Mouse (Mus musculus): ENCODE results near the gene Erbb4.

The Erbb4 gene

DNA sequence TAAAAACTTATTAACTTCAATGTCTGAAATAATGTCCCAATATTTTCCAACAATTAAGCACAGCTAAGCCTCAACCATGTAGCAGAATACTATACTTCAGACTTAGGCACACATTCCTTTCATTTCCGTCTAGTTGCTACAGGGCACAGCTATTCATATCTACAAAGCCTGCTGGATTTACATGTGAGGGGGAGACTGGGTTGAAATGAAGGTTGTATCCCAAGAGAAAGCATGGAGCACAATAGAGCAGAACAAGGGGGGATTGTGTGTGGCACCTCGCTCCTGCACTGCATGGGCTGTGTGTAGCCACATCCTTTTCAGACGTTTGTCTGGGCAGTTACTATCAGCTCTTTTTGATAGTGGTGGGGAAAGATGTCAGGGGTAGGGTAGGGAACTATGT is 83.0 kb downstream of the Erbb4 start:
- no peak for DNase-seq (ENCODE audit: low spot score)

DNA sequence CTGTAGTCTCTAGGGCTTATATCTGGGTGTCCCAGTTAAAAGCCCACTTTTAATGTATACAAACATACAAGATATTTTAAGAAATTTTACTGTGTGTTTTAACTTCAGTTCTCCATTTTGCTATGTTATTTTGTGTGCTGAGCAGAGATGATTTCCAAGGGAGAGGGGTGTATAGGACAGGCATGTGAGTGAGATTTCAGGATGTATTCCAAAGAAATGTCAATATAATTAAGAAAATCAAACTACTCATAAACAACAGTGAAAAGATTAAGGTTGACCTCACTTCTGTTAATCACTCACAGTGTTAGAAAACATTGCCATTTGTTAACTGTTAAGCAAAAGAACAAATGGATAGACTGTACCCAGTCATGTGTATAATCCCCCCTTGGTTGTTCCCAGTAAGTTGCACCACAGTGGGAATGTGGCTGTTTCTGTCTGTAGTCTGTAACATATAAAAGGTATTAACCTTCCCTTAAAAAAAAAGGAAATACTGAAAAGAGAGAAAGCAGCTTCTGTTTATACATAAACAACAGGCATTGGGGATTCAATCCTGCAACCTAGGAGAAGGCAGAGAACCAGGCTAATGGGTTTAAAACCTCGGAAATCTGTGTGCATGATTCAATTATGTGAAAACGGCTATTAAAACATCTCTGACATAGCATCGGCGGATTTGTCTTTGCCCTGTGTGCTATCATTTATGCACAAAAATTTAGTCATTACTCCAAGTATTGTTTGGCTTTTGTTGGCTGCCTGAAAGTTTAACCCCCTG is 84.5 kb downstream of the Erbb4 start:
- no peak for DNase-seq (ENCODE audit: low spot score)

DNA sequence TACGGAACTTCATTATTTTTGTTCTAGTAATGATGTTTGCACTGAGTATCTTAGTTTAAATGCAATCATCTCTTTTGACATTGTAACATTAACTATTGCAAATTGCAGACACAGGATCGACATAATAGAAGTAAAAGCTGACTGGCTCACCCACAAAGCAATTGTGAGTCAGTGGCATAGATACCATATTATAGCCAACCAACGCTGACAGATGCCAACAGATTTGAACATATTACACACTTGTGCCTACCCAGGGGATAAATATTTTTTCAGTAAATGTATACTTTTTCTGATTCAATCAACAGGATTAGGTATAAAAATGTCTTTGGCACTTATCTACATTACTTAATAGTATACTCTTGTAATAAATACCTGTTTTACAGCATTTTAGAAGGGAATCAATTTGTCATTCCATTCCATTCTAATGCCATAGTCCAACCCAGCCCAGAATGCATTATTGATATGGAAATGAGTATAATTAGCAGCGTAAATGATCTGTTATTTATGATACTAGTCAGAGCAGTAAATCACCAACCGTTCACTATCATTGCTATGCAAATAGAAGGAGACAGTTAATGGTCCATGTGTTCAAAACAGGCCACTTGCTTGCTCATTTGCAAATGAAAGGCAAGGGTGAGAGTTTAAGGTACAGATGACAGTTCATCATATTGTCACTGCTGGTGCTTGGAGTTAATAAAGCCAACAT is 97.9 kb downstream of the Erbb4 start:
- no peak for DNase-seq (ENCODE audit: low spot score)

DNA sequence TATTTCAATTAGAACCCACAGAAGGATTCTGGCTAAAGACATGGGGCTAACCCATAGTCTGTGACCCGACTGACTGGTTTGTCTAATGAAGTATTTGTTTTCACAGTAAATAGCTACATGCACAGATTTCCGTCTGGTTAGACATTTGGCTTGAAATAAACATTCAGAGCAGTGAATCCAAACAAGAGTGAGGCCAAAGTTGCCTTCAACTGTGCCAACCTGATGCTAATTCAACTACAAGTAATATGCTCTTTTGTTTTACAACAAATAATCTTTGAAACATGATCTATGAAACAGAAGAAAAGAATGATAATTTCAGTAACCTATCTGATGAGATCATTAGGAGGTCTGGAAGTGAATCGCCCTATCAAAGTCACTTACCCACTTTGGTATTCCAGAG is 106.5 kb downstream of the Erbb4 start:
- DNase-seq (ENCODE audit: low spot score), result no peak

DNA sequence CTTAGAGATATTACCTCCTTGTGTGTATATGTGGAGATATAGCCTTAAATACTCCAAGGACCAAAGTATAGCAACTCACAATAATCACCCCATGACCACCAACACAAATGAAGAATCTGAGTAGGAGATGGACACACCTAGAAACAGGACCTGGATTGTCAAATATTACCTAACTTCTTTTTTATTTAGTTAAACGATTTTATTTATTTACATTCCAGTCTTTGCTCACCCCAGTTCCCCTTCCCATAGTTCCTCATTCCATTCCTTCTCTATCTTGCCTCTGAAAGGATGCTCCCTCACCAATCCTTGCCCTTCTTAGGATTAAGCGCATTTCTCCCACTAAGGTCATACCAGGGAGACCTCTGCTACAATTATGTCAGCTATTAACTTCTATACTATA is 128.6 kb downstream of the Erbb4 start:
- DNase-seq (ENCODE audit: low spot score), result no peak

DNA sequence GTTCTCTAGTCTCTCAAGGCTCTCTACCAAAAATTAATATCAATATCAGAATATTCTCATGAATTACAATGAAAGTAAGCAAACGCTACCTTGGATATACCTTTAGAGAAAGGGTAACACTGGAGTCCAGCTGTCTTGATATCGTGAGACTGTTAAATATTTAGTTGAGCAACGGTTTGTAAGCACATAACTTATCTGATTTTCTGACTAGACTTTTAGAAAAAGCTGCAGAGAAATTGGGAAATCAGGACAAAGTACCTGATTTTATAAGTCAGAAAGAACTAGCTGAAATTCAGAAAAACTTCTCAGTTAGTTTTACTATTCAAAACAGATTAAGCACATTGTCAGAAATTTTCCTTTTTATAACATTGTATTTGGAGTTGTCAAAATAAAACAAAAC is 129.3 kb downstream of the Erbb4 start:
- DNase-seq (ENCODE audit: low spot score), result no peak

DNA sequence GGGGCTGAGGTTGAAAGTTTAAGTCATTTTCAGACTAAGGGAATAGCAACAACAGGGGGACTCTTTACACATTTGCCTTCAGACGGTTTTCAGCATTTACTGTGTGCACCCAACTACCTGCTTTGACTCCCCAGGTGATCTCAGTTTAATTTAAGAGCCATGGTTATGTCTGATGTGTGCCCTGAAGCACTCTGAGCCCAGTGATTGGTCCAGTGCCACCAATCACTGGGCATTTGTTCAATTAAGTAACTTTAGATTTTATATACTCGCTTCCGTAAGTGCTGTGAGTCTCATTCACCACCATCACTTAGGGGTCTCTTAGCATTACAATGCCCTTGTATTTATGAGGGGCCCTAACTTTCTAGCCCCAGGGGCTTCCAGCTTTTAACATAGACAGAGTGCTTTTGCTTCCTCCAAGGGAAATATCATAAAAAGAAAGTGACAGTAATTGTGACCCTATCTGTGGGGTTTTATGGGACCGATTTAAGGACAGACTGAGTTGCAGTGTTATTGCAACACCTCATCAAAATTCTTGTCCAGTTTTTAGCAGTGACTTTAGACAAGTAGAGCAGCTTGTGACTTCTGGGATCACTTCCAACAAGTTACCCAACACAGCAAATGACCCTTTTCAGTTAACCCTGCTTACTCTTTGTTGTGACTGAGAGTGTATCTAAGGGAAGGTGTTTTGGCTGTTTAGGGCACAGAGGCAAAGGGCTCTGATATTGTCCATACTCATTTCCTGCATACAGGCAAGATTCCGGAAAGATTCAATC is 134.3 kb downstream of the Erbb4 start:
- no peak for DNase-seq (ENCODE audit: low spot score)

DNA sequence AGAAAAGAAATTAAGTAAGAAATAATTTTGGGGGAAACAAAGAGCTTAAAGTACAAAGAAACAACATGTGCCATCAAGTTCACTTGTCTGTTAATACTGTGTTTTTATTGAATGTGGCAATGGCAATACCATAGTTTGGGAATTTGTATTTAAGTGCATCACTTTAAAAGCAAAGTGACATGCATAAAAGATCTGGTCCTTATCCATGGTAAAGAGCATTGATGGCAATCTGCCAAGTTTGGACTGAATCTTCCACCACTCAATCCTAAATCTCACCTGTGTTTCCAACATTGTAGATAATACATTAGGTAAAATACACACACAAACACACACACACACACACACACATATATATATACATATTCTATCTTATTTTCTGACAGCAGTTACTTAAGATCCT is 143.7 kb downstream of the Erbb4 start:
- DNase-seq (ENCODE audit: low spot score), result no peak

DNA sequence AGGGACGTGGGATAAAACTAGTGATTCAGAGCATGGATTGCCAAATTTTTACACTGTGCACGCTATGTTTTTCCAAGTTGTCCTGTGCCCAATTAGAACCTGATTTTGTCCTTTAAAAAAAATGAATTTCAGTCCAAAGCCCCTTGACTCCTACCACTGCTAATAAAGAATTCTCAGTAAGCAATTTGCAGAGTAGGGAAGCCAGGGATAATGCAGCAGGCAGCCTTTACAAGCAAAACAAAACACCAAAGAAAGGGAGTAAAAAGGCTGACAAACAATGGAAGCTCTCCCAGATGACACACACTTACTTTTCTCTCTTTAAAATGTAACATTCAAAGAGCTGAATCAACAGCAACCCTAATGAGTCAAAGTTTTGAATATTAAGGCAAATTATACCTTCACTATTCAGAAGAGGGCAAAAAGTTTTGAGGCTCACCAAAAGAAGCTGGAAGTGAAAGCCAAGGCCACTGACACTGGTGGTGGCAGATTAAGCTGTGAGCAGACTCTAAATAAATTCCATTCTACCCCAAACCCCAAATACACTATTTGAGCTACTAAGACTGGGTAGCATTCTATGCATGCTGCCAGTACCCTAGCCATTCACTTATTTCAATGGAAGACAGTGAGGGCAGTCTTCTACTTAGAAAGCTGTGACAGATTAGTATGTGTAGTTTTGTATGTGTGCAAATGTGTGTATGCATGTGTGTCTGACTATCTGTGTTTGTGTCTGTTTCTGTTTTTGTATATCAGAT is 146.3 kb downstream of the Erbb4 start:
- no peak for DNase-seq (ENCODE audit: low spot score)

DNA sequence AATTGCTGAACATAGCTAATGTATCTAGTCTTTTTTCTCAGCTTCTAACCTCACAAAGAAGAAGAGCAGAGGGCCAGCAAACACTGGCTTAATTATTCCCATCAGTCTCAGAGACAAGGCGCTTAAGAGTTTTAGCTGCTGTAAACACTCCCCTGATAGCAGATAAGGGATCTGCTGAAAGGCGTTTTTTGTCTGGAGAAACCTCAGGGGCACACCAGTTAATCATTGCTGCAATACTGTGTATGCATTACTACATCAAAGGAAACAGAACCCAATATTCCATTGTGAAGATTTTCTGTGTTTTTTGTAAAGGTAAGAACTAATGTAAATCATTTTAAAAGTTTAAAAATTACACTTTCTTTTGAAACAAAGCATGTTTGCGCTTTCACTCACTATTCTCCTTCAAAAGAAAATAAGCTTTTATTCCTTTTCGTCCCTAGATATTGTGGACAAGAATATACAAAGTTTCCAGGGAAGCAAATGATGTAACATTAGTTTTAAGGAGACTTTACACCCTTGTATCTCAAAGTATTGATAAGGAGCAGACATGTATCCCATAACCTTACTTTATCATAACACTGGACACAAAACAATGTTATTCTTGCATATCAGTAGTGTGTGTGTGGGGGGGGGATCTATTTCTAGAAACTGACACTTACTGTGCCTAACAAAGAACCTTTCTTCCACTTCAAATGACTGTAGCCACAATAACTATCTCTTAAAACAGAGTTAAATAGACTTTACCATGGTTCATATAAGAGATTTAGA is 150.9 kb downstream of the Erbb4 start:
- no peak for DNase-seq (ENCODE audit: low spot score)

DNA sequence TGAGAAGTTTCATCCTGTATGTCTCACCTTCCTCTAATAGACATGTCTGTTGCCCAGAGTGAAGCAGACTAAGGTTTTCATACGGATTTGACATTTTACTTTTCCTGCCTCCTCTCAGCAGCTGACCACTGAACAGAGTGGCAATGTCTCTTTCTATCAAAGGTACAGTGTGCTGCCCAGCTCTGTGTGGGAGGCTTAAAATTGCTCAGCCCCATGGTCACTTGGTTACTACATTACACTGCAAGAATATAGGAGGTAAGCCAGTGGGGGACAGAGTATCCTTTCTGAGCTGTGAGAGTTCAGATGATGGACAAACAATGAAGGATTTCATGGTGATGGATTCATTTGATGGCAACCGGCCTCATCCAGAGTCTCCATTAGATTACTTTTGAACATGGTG is 152.4 kb downstream of the Erbb4 start:
- DNase-seq (ENCODE audit: low spot score), result peak; percentile 44

DNA sequence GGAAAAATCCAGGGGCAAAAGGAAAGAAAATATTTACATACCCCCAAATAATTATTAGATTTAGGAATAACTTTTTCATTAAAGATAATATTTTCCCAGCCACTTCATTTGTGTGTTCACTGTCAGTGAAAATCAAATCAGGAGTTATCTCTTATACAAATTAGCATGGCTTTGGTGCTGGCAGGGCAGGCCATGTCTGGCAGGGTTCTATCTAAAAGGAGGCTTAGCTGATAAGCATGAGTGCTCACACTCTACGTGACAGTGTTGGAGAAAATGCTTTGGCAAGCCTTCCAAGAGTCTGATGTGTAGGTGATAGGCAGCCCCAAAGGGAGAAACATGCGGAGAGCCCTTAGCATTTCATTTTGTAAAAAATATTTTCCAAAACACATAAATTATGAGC is 164.7 kb downstream of the Erbb4 start:
- no peak for DNase-seq (ENCODE audit: low spot score)

DNA sequence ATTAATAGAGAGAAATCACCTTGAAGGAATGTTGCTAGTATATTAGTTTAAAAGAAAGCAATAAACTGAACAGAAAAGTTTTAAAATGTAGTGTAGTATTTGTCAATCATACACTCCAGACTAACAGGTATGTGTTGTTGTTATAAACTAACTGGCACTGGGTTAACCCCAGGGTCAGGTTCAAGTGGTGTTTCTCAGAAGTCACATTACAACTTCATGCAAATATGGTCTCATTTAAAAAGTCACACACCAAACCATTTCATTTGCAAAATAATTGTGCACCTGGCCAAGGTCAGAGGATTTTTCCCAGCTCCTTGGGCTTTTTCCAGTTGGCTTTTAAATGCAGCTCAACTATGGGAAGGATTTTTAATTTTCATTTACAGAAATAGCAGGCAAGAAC is 173.1 kb downstream of the Erbb4 start:
- DNase-seq (ENCODE audit: low spot score), result no peak

DNA sequence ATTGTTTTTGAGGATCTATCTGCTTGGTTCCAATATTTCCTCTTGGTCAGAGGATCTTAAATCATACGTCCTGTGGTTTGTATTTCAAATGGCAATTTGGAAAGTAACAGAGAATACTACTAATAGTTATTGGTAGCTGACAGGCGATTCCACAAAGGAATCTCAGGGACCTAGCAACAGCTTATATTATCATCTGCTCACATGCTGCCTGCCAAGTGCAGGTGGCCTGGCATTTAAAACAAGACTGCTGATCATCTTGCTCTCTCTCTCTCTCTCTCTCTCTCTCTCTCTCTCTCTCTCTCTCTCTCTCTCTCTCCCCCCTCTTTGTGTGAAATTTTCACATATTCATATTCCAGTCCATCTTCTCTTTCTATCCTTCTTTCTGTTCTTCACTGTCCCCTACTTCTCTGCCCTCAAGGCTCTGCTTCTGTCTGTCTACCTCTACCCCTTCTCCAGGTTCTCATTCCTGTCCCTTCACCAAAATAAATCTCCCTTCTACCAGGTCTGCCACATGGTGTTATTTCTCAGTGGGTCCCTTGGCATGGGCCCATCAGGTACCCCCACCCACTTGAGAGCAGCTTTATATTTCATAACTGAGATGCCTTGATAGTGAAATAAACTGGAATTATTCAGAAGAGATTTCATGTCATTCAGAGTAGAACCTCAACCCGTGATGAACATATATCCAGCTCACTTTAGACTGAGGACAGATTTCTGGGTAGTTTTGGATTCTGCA is 174.4 kb downstream of the Erbb4 start:
- no peak for DNase-seq (ENCODE audit: low spot score)

DNA sequence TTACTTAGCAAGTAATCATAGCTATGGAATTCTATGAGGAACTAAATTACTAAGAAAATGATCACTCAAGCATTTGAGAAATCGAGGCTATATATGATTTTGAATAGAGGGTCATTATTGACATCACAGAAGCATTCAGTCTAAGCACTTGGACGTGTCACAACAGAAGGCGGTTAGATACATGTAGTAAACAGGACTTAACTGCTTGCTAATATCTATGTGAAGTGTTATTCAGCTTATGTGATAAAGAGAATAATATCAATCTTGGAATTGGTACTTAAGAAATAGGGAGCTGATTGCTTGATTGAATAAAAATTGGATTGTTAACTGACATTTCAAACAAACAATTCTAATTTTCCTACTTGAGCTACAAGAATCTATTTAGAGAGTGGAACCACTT is 190.0 kb downstream of the Erbb4 start:
- no peak for DNase-seq (ENCODE audit: low spot score)

DNA sequence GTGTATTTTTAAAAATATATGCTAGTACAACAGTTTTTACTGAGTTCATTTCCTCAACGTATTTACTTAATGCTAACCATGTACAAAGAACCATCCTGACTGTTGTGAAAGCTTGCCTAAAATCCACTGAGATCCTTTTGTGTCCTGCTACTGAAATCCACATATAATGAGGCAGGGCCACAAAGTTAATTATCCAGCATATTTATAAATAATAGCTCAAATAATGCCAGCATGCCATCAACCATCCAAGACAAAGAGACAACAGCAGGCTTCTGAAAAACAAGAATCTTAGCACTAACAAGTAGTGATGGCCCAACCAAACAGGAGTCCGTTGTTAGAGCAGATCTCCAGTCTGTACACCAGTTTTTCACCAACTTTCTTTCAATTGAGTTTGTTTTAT is 215.8 kb downstream of the Erbb4 start:
- no peak for DNase-seq (ENCODE audit: low spot score)

DNA sequence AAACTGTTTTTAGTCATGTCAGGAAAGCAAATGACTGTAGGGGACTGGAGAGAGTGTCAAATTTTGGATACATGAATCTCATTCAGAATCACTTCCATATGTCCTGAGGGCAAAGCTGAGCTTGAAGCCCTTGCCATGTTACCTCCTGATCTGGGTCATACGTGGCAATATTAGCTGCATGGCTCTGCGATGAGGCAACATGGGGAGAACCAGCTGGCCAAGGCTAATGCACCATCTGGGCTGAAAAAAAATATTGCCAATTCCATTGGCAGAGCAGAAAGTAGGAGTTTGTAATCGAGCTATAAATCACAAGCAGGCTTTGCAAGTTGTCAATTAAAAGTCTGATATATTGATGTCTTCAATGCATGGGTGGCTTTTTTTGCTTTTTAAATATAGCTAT is 221.0 kb downstream of the Erbb4 start:
- no peak for DNase-seq (ENCODE audit: low spot score)

DNA sequence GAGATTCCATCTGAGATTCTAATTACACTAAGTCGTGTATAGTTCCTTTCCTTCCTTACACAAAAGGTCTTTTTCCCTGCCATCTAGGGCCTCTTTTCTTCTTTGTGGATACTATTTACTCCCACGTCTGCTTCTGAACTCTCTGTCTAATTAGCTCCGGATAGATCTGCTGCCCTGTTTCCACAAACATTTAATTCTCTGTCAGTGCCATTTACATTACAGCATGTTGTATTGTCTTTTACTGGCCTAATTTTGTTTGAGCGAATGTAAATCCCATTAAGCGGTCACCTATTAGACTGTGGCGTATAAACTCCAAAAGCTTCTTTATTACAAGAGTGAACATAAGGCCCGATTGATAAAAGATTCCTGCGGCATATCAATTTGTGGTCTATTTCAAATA is 232.9 kb downstream of the Erbb4 start:
- no peak for DNase-seq (ENCODE audit: low spot score)

DNA sequence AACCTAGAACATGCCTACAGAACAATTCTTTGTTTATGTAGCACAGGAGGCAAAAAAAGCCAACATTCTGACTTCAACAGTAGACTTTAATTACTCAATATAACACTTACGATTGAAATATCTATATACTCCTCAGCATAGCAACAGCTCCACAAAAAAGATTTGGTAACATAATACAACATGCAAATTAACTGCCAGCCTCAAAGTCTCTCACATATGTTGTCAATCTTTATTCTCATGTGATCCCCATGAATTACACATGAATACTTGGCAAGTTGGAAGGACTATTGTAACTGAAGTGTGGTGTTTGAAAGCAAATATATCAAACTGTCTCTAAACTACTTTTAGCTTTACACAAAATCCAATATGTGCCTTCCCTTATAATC is 234.2 kb downstream of the Erbb4 start:
- DNase-seq (ENCODE audit: low spot score), result no peak

DNA sequence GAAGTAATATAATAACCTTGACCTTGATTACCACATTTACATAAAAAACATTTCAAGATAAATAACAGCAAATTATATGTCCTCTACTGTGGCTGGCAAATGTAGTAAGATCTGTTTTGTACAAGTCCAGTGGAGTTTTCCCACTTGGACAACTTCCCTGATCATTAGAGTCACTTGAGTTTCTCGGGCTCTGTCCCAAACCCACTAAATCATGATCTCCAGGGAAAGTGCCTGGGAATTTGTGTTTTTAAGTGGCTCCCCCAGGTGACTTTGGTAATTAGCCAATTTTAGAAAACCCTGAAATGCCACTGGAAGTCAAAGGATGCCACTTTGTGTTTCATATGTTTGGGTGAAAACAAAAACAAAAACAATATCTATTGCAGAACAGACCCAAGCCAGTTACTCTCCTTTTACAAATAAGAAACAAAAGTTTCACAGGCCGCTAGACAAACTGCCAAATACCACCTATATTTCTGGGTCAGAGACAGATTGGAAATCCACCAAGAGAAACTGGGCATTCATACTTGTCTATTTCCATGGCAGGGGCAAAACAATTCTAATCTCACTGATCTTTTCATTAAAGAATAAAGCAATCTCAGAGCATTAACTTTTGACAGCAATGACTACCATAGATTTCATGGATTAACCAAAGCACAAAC is 234.8 kb downstream of the Erbb4 start:
- DNase-seq (ENCODE audit: low spot score), result no peak

Data from testis, postnatal 14 days (tissue).